Comparison of ENCODE assay signal across 8 mouse cellular contexts in the genomic region with DNA sequence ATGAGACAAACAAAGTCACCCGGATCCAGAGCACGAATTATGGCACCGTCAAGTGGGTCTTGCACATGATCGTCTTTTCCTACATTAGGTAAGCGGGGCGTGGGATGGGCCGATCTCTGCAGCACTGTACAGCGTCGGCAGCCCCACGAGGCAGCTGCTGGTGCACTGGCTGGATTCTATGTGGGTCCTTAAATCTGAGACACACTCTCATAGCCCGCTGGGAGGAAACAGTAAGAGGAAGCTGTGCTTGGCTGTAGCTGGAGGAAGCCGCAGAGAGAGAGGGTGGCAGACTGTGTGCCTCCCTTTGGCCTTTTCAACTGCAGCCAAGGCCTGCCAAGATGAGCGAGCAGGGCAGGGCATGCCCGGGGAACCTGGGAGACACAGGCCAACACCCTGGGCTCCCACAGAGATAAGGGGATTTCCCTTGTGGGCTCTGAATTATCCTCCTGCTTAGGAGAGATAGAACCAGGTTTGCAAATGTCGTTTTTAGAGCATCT. TPM values are rescaled to one million over a fixed set of nuclear protein-coding genes. Genes with fewer than 3 reads are reported as not detected.
A peak's percentile ranks its signal among the peaks of the same experiment; 100 is the strongest.
DNase-seq lines count a peak whose midpoint lies in the region; ATAC-seq and TF ChIP-seq lines count a peak whose summit lies in the region.

No protein-coding gene starts in this region.

- DNase-seq in kidney, adult 9 months, result peak; percentile 39
- peak; percentile 25 for DNase-seq in ES-CJ7 (ENCODE audit: low read depth, low spot score)
- peak; percentile 50 for DNase-seq in cerebellum, adult 9-11 months
- peak; percentile 20 for DNase-seq in hindbrain, postnatal 0 days (ENCODE audit: low spot score)
- DNase-seq in lung, postnatal 25 days (ENCODE audit: low spot score), result peak; percentile 75
- DNase-seq in spleen, postnatal 4 days (ENCODE audit: low spot score in 2 of 2), result peak; percentile 49 to 76
- no peak for DNase-seq in right cerebral cortex, postnatal 36 days (ENCODE audit: low spot score in 2 of 2)

- no peak overlapping the region for H3K4me3 ChIP-seq in kidney, embryonic 15.5 days (replicated peaks)
- H3K4me3 ChIP-seq in hindbrain, postnatal 0 days (ENCODE audit: low read length), result peak overlapping the region; percentile 23

- 68% methylated on average over 15 of the region's 15 CpGs for WGBS in kidney, embryonic 15.5 days
- whole genome bisulfite sequencing in hindbrain, postnatal 0 days, result 45% methylated on average over 15 of the region's 15 CpGs

- TF ChIP-seq CTCF in hindbrain, postnatal 0 days (IDR thresholded peaks at IDR 0.05; ENCODE audit: low read depth), result no peak

- no peak overlapping the region; the same call in 1 of the 2 replicates for H3K4me2 ChIP-seq in kidney, embryonic 15.5 days
- H3K4me2 ChIP-seq in hindbrain, postnatal 0 days (ENCODE audit: low read depth, low read length), result peak overlapping the region; percentile 40

- H3K36me3 ChIP-seq in kidney, embryonic 15.5 days, result no peaks in the 10 kb centered on the region
- H3K36me3 ChIP-seq in hindbrain, postnatal 0 days (ENCODE audit: insufficient read depth, low read length), result no peaks in the 10 kb centered on the region

- H3K4me1 ChIP-seq in kidney, embryonic 15.5 days, result peaks cover 6% of the 10 kb centered on the region; the same call in 1 of the 2 replicates
- H3K4me1 ChIP-seq in hindbrain, postnatal 0 days (ENCODE audit: insufficient read depth, low read length), result no peaks in the 10 kb centered on the region

- no peaks in the 10 kb centered on the region for H3K9me3 ChIP-seq in kidney, embryonic 15.5 days (replicated peaks)
- no peaks in the 10 kb centered on the region for H3K9me3 ChIP-seq in hindbrain, postnatal 0 days (ENCODE audit: low read length)

- ATAC-seq in kidney, embryonic 15.5 days (replicated peaks; ENCODE audit: low FRiP score), result no peak
- peak; percentile 41; the same call in 1 of the 2 replicates for ATAC-seq in hindbrain, postnatal 0 days

- H3K27ac ChIP-seq in kidney, embryonic 15.5 days, result no peak overlapping the region
- H3K27ac ChIP-seq in hindbrain, postnatal 0 days, result peak overlapping the region; percentile 67

- no peaks in the 10 kb centered on the region for H3K27me3 ChIP-seq in kidney, embryonic 15.5 days
- no peaks in the 10 kb centered on the region for H3K27me3 ChIP-seq in hindbrain, postnatal 0 days (ENCODE audit: insufficient read depth, low read length)

- no peak overlapping the region for H3K9ac ChIP-seq in kidney, embryonic 15.5 days
- H3K9ac ChIP-seq in hindbrain, postnatal 0 days (replicated peaks; ENCODE audit: low read length), result peak overlapping the region; percentile 37; the same call in 1 of the 2 replicates

RNA-seq across cellular contexts. Expression of gene P2rx7, which starts 0.4 kb away (rescaled TPM):
- polyA plus RNA-seq in kidney, embryonic 15.5 days (2015; fragmentation: Nextera tagmentation; extraction: Ambion mirVana), result 0.94 and 1.4 TPM in 2 replicates
- 13.5 and 16.2 TPM in 2 replicates for total RNA-seq in hindbrain, postnatal 0 days (2014; rRNA removed)
- polyA plus RNA-seq in hindbrain, postnatal 0 days (2015; fragmentation: Nextera tagmentation; extraction: Ambion mirVana), result 7.1 and 7.3 TPM in 2 replicates

RNA-seq across cellular contexts. Expression of gene Ift81, which starts 29.8 kb away (rescaled TPM):
- 41.4 and 43.0 TPM in 2 replicates for polyA plus RNA-seq in kidney, embryonic 15.5 days (2015; fragmentation: Nextera tagmentation; extraction: Ambion mirVana)
- 21.3 and 32.3 TPM in 2 replicates for total RNA-seq in hindbrain, postnatal 0 days (2014; rRNA removed)
- 66.3 and 66.5 TPM in 2 replicates for polyA plus RNA-seq in hindbrain, postnatal 0 days (2015; fragmentation: Nextera tagmentation; extraction: Ambion mirVana)

Comparison
In these comparisons a context has a peak if more than half of its experiments do, and no peak if none do; other contexts are left out.
1. DNase-seq: peak in kidney, adult 9 months (single experiment), ES-CJ7 (single experiment), cerebellum, adult 9-11 months (single experiment), hindbrain, postnatal 0 days (single experiment), lung, postnatal 25 days (single experiment) and spleen, postnatal 4 days (2 of 2); none in right cerebral cortex, postnatal 36 days (0 of 2).